Mouse (Mus musculus): ENCODE results near the gene 9530053A07Rik. TPM values are rescaled to one million over a fixed set of nuclear protein-coding genes. Genes with fewer than 3 reads are reported as not detected.
A peak's percentile ranks its signal among the peaks of the same experiment; 100 is the strongest.

Gene 9530053A07Rik
- total RNA-seq, 2 experiments from 2014 or later, result not detected

- DNase-seq, result peak; percentile 67 to 86
- intact Hi-C loops (cut with DNase I), result loop anchor here (1.0 to 5.0 kb wide), 2 partner anchors 66 to 88 kb away; partner anchors contain the start of gene Dll3
These were observed 84.9 kb downstream of the 9530053A07Rik start for GRCm38 (mm10) chr7:28214142-28214541.

Other genes with a start within 250 kb of the 9530053A07Rik start
- gene Zfp974, start 200.0 kb upstream of the 9530053A07Rik start, total RNA-seq (2021), result 1 to 10 TPM; 6.2 to 8.5 TPM
- 10 to 100 TPM in 1 of 2 experiments, 1 to 10 TPM in 1; 7.5 to 10.8 TPM for gene Zfp780b, start 150.3 kb upstream of the 9530053A07Rik start, total RNA-seq (2021)
- 1 to 10 TPM in 1 of 2 experiments, under 1 TPM in 1; 0.96 to 1.6 TPM for gene Zfp850, start 115.4 kb upstream of the 9530053A07Rik start, total RNA-seq (2021)
- 100 to 1,000 TPM; 120 to 121 TPM for gene Psmc4, start 79.4 kb upstream of the 9530053A07Rik start, total RNA-seq (2021)
- under 1 TPM in 1 of 2 experiments, not detected in 1; 0.07 TPM for gene Fcgbp, start 58.2 kb upstream of the 9530053A07Rik start, total RNA-seq (2021)
- gene Fbl, start 40.2 kb downstream of the 9530053A07Rik start, total RNA-seq (2021), result 10 to 100 TPM; 46.8 to 50.0 TPM
- gene Dyrk1b, start 50.0 kb downstream of the 9530053A07Rik start, total RNA-seq (2021), result 10 to 100 TPM; 32.2 to 35.6 TPM
- gene Eid2, start 138.4 kb downstream of the 9530053A07Rik start, total RNA-seq (2021), result 10 to 100 TPM; 17.1 to 17.2 TPM
- gene Eid2b, start 148.3 kb downstream of the 9530053A07Rik start, total RNA-seq (2021), result 10 to 100 TPM; 10.9 to 11.1 TPM
- gene Selenov, start 161.7 kb downstream of the 9530053A07Rik start, total RNA-seq (2021), result not detected
- not detected for gene Dll3, start 172.8 kb downstream of the 9530053A07Rik start, total RNA-seq (2021)
- gene Timm50, start 182.6 kb downstream of the 9530053A07Rik start, total RNA-seq (2021), result 10 to 100 TPM; 54.8 to 58.8 TPM
- gene Supt5, start 209.3 kb downstream of the 9530053A07Rik start, total RNA-seq (2021), result 10 to 100 TPM; 60.7 to 61.1 TPM
- gene Rps16, start 221.2 kb downstream of the 9530053A07Rik start, total RNA-seq (2021), result 100 to 1,000 TPM; 768 to 852 TPM
- gene Plekhg2, start 243.1 kb downstream of the 9530053A07Rik start, total RNA-seq (2021), result 10 to 100 TPM; 36.0 to 42.3 TPM

Measured in heart, postnatal 10 days (tissue).